ENCODE assay signal across 10 mouse cellular contexts in the genomic region with DNA sequence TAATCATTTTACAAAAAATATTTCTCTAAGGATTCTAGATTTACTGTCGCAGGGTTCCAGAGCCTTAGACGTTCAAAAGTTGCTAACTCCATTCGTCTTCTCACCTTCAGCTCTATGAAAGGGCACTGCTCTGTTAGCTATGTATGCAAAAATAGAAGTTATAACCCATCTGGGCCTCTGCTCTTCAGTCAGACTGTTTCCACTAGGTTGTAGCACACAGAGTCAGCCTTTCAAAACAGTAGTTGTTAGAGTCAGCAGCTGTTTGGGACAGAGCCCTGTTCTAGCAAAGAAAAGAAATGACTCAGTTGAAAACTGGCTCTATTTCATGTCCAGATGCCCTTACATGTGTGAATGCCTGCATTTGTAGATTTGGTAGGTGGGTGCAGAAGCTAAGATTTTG.
"Had no signal": no experiment of that assay in that cellular context is flagged by ENCODE, and none has a peak within 500 bp of the region (broad histone marks: within the 10 kb centered on the region; RNA-seq: fewer than 3 reads in every experiment).

No protein-coding gene starts in this region.

- H3K27me3 ChIP-seq: limb, embryonic 13.5 days; midbrain, embryonic 13.5 days; neural tube, embryonic 15.5 days had no signal

- DNase-seq: kidney, postnatal 10 days; left cerebral cortex, postnatal 4 days; lung, adult 18-20 months; right cerebral cortex, adult 18-20 months; thymus, postnatal 14 days had no signal

- H3K27ac ChIP-seq: limb, embryonic 13.5 days; liver, embryonic 14.5 days; midbrain, embryonic 13.5 days; neural tube, embryonic 15.5 days; stomach, postnatal 0 days had no signal

- H3K36me3 ChIP-seq: limb, embryonic 13.5 days; midbrain, embryonic 13.5 days; neural tube, embryonic 15.5 days had no signal

- H3K9ac ChIP-seq: limb, embryonic 13.5 days; liver, embryonic 14.5 days; midbrain, embryonic 13.5 days; neural tube, embryonic 15.5 days had no signal

- H3K9me3 ChIP-seq: limb, embryonic 13.5 days; midbrain, embryonic 13.5 days; neural tube, embryonic 15.5 days had no signal

- H3K4me1 ChIP-seq: limb, embryonic 13.5 days; midbrain, embryonic 13.5 days; neural tube, embryonic 15.5 days had no signal

- ATAC-seq: midbrain, embryonic 13.5 days had no signal

- H3K4me3 ChIP-seq: limb, embryonic 13.5 days; midbrain, embryonic 13.5 days; neural tube, embryonic 15.5 days had no signal

- H3K4me2 ChIP-seq: limb, embryonic 13.5 days; midbrain, embryonic 13.5 days; neural tube, embryonic 15.5 days had no signal
